Mouse (Mus musculus): Measurements from ENCODE around the gene Snx30.

- TF ChIP-seq CTCF (IDR thresholded peaks at IDR 0.05; ENCODE audit: low read depth) (no peak), EP300 (optimal IDR thresholded peaks at IDR 0.05) (no peak)
These were observed 12.9 kb downstream of the Snx30 start for GRCm38 (mm10) chr4:59818498-59818897.
